Mouse (Mus musculus) midbrain, embryonic 12.5 days (tissue): ENCODE measurements around the gene Rsph14. TPM values are rescaled to one million over a fixed set of nuclear protein-coding genes. Genes with fewer than 3 reads are reported as not detected.

Experiments used
- ATAC-seq: fragments of 200-750 bp; cut with Nextera tagmentation; 2 replicates; pipeline ENCODE4 v1.8.0; 2017; ENCODE audit warnings: low read depth, moderate TSS enrichment, moderate library complexity; ENCODE audit not compliant: low FRiP score
- H3K27ac ChIP-seq: fragments of 300-500 bp; sonication (generic); replicated peaks from 2 replicates; pipeline ENCODE4 v1.5.1; 2016; ENCODE audit warnings: mild to moderate bottlenecking
- H3K27me3 ChIP-seq: fragments of 300-500 bp; sonication (generic); 2 replicates; pipeline ENCODE4 v1.6.1; 2016; ENCODE audit warnings: mild to moderate bottlenecking
- H3K36me3 ChIP-seq: fragments of 300-500 bp; sonication (generic); 2 replicates; pipeline ENCODE4 v1.6.1; 2016
- H3K4me1 ChIP-seq: fragments of 300-500 bp; sonication (generic); 2 replicates; pipeline ENCODE4 v1.6.1; 2016
- H3K4me2 ChIP-seq: fragments of 300-500 bp; sonication (generic); replicated peaks from 2 replicates; pipeline ENCODE4 v1.6.1; 2016; ENCODE audit warnings: mild to moderate bottlenecking, moderate library complexity
- H3K4me3 ChIP-seq: fragments of 300-500 bp; sonication (generic); 2 replicates; pipeline ENCODE4 v1.5.1; 2016; ENCODE audit warnings: mild to moderate bottlenecking
- H3K9ac ChIP-seq: fragments of 300-500 bp; sonication (generic); replicated peaks from 2 replicates; pipeline ENCODE4 v1.6.1; 2016; ENCODE audit warnings: mild to moderate bottlenecking, moderate library complexity
- H3K9me3 ChIP-seq: fragments of 300-500 bp; sonication (generic); 2 replicates; pipeline ENCODE4 v1.6.1; 2016; ENCODE audit warnings: mild to moderate bottlenecking
- WGBS: fragments of 180-500 bp; shearing (Covaris S2); methylation state at CpG from one replicate; pipeline ENCODE4 v1.1.7; 2016; 5-methylcytosine and 5-hydroxymethylcytosine counted together
- polyA plus RNA-seq: library from polyadenylated mRNA; unstranded; fragments of >200 nt; fragmentation: Nextera tagmentation; extraction: Ambion mirVana; gene quantifications from 2 replicates; pipeline ENCODE4 v1.2.1, GENCODE M21; 2016

Gene Rsph14
- polyA plus RNA-seq, 1 experiment from 2014 or later, result not detected

DNA sequence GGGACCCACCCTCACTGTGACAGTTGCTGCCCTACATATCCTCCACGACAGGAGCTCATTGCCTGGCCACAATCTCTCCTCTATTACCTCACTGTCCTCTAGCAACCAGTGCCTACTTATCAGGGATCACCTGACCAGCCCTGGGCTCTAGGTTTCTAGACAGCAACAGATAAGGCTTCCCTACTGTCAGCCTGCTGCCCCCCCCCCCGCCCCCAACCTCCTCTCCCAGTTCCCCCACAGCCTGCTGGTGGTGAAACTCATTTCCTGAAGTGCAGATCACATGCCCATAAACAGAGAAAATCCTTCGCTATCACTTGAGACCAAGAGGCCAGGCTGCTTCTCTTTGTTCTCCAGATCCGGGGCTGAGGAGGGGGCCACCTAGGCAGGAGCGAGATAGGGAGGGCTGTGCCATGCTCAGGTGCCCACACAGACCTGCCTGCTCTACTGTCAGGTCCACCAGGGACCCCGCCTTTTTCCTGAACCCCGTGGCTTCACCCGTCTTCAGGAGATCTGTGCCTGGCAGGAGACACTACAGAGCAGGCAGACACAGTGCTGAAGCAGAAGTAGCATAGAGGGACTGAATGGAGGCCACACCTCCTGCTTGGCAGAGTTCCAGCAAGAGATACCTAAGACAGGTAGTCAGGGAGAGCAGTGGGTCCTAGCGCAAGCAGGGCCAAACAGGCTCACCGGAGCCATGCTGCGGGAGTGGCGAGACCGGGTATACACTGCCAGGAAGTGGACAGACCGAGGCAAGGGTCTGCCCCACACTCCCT is 44.5 kb downstream of the Rsph14 start:
- no peak overlapping the region for H3K9ac ChIP-seq
- H3K4me1 ChIP-seq, result peaks cover 7% of the 10 kb centered on the region; the same call in 1 of the 2 replicates
- H3K9me3 ChIP-seq, result no peaks in the 10 kb centered on the region
- H3K27me3 ChIP-seq, result no peaks in the 10 kb centered on the region
- no peak overlapping the region for H3K4me3 ChIP-seq
- no peak overlapping the region for H3K27ac ChIP-seq
- ATAC-seq, result no peak
- H3K36me3 ChIP-seq, result peaks cover 15% of the 10 kb centered on the region
- H3K4me2 ChIP-seq, result no peak overlapping the region
- 83% methylated on average over 14 of the region's 14 CpGs for WGBS

DNA sequence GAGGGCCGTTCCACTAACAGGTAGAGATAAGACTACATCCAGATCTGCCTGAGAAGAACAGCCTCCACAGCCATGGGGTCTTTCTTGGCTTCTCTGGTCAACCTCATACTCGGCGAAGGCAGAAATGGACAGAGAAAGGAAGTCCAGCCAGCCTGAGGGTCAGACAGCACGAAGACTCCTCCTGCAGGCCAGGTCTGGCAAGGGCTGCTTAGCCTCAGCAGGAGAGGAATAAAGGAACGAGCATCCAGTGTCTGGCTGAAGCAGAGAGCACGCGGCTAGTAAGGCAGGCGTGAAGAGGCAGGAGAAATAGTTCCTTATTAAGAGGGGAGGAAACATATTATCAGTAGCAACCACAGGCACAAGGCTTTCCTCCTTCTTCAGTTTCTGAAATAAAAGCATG is 49.2 kb downstream of the Rsph14 start:
- no peak overlapping the region for H3K9ac ChIP-seq
- H3K4me3 ChIP-seq, result no peak overlapping the region
- no peaks in the 10 kb centered on the region for H3K36me3 ChIP-seq
- H3K9me3 ChIP-seq, result no peaks in the 10 kb centered on the region
- no peak for ATAC-seq
- no peaks in the 10 kb centered on the region for H3K27me3 ChIP-seq
- H3K4me1 ChIP-seq, result 0 out of 2 replicates have a peak, but pooled peaks cover 3% of the 10 kb centered on the region
- H3K27ac ChIP-seq, result no peak overlapping the region
- H3K4me2 ChIP-seq, result no peak overlapping the region
- 69% methylated on average over 8 of the region's 8 CpGs for WGBS

DNA sequence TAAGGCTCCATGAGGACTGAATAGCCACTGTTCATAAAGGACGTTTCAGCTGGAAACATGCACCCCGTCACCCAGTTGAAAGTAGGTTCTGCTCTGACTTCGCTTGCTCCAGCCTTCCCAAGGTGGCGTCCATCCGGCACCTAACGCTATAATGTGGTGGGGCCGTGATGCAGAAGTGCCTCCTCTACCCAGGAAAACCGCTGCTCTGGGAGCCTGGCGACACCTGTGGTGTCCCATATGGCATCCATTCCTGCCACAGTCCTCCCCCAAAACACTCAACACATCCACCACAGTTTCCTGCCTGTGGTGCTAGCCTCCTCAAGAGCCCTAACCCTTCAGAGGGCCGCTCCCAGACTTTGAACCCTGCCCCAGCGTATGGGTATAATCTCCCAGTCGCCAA is 51.2 kb downstream of the Rsph14 start:
- Histone ChIP-seq H3K4me2 (no peak overlapping the region), H3K36me3 (no peaks in the 10 kb centered on the region), H3K9me3 (no peaks in the 10 kb centered on the region), H3K4me1 (0 out of 2 replicates have a peak, but pooled peaks cover 3% of the 10 kb centered on the region), H3K27me3 (no peaks in the 10 kb centered on the region), H3K9ac (no peak overlapping the region), H3K4me3 (no peak overlapping the region), H3K27ac (no peak overlapping the region)
- ATAC-seq, result no peak
- 93% methylated on average over 12 of the region's 12 CpGs for WGBS

- 90% methylated on average over 4 of the region's 4 CpGs for WGBS
- no peak for ATAC-seq
- no peaks in the 10 kb centered on the region for H3K27me3 ChIP-seq
These were observed 54.3 kb downstream of the Rsph14 start for GRCm38 (mm10) chr10:74978056-74978455.

GRCm38 (mm10) chr10:74976429-74976828 is 56.0 kb downstream of the Rsph14 start:
- Histone ChIP-seq H3K36me3 (no peaks in the 10 kb centered on the region), H3K4me3 (no peak overlapping the region), H3K4me2 (no peak overlapping the region), H3K27me3 (no peaks in the 10 kb centered on the region), H3K9ac (no peak overlapping the region), H3K4me1 (peaks cover 7% of the 10 kb centered on the region; the same call in 1 of the 2 replicates), H3K27ac (no peak overlapping the region), H3K9me3 (no peaks in the 10 kb centered on the region)
- WGBS, result 75% methylated on average over 7 of the region's 7 CpGs
- no peak for ATAC-seq

More at GRCm38 (mm10) chr10:74978056-74978455, 54.3 kb downstream of the Rsph14 start:
- Histone ChIP-seq H3K27ac (no peak overlapping the region), H3K36me3 (no peaks in the 10 kb centered on the region), H3K4me3 (no peak overlapping the region), H3K4me1 (peaks cover 7% of the 10 kb centered on the region; the same call in 1 of the 2 replicates), H3K4me2 (no peak overlapping the region), H3K9me3 (no peaks in the 10 kb centered on the region), H3K9ac (no peak overlapping the region)

GRCm38 (mm10) chr10:74975626-74976025 is 56.8 kb downstream of the Rsph14 start:
- WGBS, result 87% methylated on average over 7 of the region's 7 CpGs
- H3K9me3 ChIP-seq, result no peaks in the 10 kb centered on the region
- H3K27me3 ChIP-seq, result no peaks in the 10 kb centered on the region
- no peak overlapping the region for H3K9ac ChIP-seq
- H3K4me1 ChIP-seq, result peaks cover 7% of the 10 kb centered on the region; the same call in 1 of the 2 replicates
- no peak for ATAC-seq
- H3K4me2 ChIP-seq, result no peak overlapping the region
- H3K36me3 ChIP-seq, result no peaks in the 10 kb centered on the region
- no peak overlapping the region for H3K27ac ChIP-seq
- no peak overlapping the region for H3K4me3 ChIP-seq

DNA sequence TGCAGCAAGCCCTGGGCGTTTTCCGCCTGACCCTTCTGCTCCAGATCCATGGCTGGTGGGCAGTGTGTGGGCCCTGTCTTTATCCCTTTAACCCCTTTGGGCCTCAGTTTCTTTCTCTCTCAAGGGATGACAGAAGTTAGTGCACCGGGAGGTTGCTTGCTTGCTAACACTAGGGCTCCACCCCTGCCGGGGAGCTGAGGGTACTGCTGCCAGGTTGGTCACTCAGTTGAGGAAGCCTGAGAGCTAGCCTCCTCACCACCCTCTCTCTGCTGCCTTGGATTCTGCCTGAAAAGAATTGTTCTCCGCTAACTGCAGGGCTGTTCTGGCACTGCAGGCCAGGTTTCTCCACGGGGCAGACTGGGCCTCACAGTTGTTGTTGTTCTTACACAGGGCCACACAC is 59.4 kb downstream of the Rsph14 start:
- Histone ChIP-seq H3K9me3 (no peaks in the 10 kb centered on the region), H3K27ac (no peak overlapping the region), H3K9ac (no peak overlapping the region), H3K4me3 (no peak overlapping the region), H3K36me3 (no peaks in the 10 kb centered on the region), H3K4me2 (no peak overlapping the region), H3K27me3 (peaks cover 15% of the 10 kb centered on the region), H3K4me1 (peaks cover 14% of the 10 kb centered on the region)
- ATAC-seq, result no peak
- 75% methylated on average over 6 of the region's 6 CpGs for WGBS

DNA sequence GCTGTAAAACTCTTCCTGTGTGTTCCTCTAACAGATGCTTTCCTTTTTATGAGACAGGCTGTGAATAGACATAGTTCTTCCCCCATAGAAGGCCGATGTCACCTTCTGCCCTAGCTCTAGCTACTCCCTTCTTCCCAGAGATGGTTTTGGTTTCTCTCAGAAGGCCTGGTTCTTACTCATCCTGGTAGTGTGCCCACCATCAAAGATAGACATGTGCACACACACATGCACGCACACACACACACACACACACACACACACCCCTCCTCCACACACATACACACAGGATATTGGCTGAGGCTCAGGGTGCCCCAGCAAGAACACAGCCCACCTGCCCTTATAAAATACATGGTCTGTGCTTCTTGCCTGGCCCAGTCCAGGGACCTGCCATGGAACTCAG is 63.1 kb downstream of the Rsph14 start:
- H3K4me3 ChIP-seq, result no peak overlapping the region
- H3K27me3 ChIP-seq, result peaks cover 39% of the 10 kb centered on the region
- WGBS, result 92% methylated on average over 2 of the region's 2 CpGs
- no peak for ATAC-seq
- H3K4me2 ChIP-seq, result no peak overlapping the region
- no peak overlapping the region for H3K27ac ChIP-seq
- no peak overlapping the region for H3K9ac ChIP-seq
- no peaks in the 10 kb centered on the region for H3K36me3 ChIP-seq
- peaks cover 18% of the 10 kb centered on the region for H3K4me1 ChIP-seq
- H3K9me3 ChIP-seq, result no peaks in the 10 kb centered on the region

GRCm38 (mm10) chr10:74967651-74968267 is 64.6 kb downstream of the Rsph14 start:
- peaks cover 18% of the 10 kb centered on the region for H3K4me1 ChIP-seq
- 2% methylated on average over 25 of the region's 25 CpGs for WGBS
- ATAC-seq, result no peak
- peak overlapping the region; percentile 70 for H3K9ac ChIP-seq
- no peaks in the 10 kb centered on the region for H3K9me3 ChIP-seq
- peak overlapping the region; percentile 96 for H3K4me2 ChIP-seq
- H3K4me3 ChIP-seq, result peak overlapping the region; percentile 79
- no peaks in the 10 kb centered on the region for H3K36me3 ChIP-seq
- H3K27ac ChIP-seq, result peak overlapping the region; percentile 58
- peaks cover 48% of the 10 kb centered on the region for H3K27me3 ChIP-seq

DNA sequence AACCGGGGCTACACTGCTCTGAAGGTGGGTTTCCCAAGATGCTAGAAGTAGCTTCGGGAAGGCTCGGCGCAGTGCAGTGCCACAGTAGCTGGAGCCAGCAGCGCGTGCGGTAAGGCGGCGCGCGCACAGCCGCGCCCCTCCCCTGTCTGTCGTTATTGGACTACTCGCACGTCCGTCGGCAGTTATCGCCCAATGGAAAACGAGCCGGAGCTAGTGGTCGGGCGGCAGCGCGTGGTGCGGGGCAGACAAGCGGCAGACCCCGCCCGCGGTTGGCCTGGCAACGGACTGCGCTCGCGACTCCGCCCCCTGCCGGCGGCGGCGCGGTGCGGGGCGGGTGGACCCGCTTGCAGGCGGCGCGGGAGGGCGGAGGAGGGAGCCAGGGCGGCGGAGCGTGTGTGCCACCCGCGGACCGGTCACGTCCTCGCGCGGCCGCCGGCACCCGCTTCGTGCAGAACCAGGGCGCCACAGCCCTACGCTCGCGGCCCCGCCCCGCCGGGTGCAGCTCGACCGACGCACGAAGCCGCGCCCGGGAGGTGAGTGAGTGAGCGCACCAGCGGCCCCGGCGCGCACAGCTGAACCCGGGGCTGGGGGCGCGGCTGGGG is 65.4 kb downstream of the Rsph14 start, which contains the start of gene Gnaz:
TSS of gene Gnaz (plus strand) at position 328 of the 602 bp plus-strand sequence.
- peak within 1 kb of the TSS; percentile 58 for H3K27ac ChIP-seq
- no peaks in the 10 kb centered on the region for H3K36me3 ChIP-seq
- peak within 1 kb of the TSS; percentile 79 for H3K4me3 ChIP-seq
- under 1% methylated on average over 69 of the region's 83 CpGs for WGBS
- H3K9ac ChIP-seq, result peak within 1 kb of the TSS; percentile 70
- H3K9me3 ChIP-seq, result no peaks in the 10 kb centered on the region
- H3K27me3 ChIP-seq, result peaks cover 48% of the 10 kb centered on the region
- peak; percentile 97 for ATAC-seq
- peaks cover 18% of the 10 kb centered on the region for H3K4me1 ChIP-seq
- peak within 1 kb of the TSS; percentile 96 for H3K4me2 ChIP-seq

DNA sequence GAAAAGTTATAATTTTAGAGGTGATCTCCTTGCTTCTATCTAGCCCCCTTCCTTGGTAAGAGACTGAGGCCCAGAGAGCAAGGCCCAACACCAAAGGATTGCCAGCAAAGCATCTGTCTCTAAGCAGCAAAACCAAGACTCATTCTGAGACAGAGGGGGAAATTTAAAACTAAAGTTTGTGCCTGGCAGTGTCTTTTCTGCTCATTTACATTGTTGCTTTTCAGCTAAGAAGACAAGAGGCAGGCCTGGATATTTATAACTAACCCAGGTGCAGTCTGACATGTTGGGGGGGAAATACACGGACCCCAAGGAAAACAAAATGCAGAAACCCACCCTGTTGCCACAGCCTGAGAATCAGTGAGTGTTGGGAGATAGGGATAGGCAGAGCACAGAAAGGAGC is 68.0 kb downstream of the Rsph14 start:
- Histone ChIP-seq H3K36me3 (no peaks in the 10 kb centered on the region), H3K9me3 (no peaks in the 10 kb centered on the region), H3K9ac (no peak overlapping the region), H3K4me1 (peaks cover 18% of the 10 kb centered on the region), H3K27ac (no peak overlapping the region), H3K27me3 (peaks cover 47% of the 10 kb centered on the region), H3K4me3 (no peak overlapping the region), H3K4me2 (no peak overlapping the region)
- no peak for ATAC-seq
- WGBS, result 81% methylated on average over 1 of the region's 1 CpGs
